Mouse (Mus musculus) erythroid progenitor cell, adult 5-6 weeks (primary cell): Measurements from ENCODE around the gene Ccn1. TPM values are rescaled to one million over a fixed set of nuclear protein-coding genes. Genes with fewer than 3 reads are reported as not detected.

Experiments used
- ATAC-seq: replicated peaks from 2 replicates; pipeline ENCODE4 v1.8.0; 2016; ENCODE audit warnings: moderate number of reproducible peaks, mild to moderate bottlenecking, moderate TSS enrichment, inconsistent platforms; ENCODE audit not compliant: poor library complexity, low FRiP score, severe bottlenecking
- total RNA-seq, 2 experiments: library from RNA; stranded (forward) in 1 of 2; stranded (reverse) in 1 of 2; fragments of 150-400 nt in 1 of 2; fragments of 186-747, 209-891 nt in 1 of 2; gene quantifications; 2 replicates each; pipeline versions ENCODE4 v1.2.3 to v1.2.4; 2015 to 2017; ENCODE audit warnings: low replicate concordance in 2 of 2

The Ccn1 gene
- total RNA-seq, 2 experiments from 2014 or later: not detected

DNA sequence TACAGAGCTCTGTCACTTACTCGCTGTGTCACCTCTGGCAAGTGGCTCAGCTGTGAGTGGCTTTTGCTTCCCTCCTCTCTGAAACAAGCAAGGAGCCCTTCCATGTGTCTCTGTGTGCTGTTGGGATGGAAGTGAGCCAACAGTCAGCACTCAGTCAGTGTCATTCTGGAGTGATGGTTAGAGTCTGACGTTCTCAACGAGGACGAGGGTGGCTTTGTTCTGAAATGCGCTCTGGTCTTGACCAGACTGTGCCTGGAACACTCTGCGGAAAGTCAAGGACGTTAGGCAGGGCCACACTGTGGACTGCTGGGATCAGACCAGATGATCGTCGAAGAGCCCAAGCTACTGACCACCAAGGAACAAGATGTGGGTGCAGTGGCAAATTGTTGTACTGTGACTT, 24.2 kb downstream of the Ccn1 start:
- ATAC-seq: no peak

DNA sequence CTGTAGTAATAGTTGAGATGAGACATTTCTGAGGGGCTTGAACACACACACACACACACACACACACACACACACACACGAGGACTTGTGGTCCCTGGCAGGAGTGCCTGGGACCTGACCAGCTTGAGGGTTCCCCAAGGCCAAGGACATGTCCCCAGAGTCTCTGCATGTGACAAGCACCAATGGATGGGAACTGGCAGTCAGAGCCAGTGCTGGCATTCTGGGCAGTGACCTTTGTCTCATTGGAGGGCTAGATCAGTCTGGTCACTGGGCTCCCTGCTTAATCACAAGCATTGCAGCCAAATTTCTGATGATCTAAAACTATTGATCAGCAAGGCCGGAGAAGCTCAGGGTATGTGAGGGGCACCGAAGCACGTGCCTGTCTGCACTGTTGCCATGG, 25.0 kb downstream of the Ccn1 start:
- no peak for ATAC-seq

DNA sequence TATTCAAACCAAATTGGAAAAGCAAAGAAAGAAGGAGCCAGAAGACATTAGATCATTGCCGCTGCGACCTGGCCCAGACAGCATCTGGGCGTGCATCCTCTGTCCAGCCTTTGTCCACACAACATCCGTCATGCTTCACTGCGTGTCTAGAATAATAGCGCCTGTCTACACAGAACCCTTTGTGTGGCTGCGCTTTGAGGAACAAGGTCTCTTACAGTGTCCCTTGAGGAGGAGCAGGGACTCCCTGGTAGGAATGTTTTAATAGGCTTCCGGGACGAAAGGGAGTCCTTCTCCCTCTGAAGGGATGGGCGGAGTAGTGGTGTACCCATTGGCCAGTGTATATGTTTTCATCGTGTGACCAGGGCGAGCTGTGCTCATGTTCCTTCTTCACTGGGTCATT, 26.7 kb downstream of the Ccn1 start:
- ATAC-seq: no peak

DNA sequence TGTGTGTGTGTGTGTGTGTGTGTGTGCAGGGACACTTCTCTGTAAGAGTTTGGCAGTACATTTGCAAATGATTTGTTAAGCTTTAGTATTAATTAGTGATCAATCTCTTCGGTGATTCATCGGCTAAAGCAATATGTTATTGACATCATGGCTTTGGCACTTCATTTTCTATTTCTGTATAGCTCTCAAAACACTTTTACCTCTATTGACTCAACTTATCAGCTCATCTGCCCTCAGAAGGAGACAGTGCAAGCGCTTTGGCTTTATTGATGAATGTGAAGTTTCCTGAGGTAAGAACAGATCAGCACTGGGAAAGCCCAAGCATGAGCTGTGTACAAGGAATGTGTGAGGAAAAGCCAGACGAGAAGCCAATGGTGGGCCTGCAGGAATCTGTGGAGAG, 28.6 kb downstream of the Ccn1 start:
- ATAC-seq: no peak

DNA sequence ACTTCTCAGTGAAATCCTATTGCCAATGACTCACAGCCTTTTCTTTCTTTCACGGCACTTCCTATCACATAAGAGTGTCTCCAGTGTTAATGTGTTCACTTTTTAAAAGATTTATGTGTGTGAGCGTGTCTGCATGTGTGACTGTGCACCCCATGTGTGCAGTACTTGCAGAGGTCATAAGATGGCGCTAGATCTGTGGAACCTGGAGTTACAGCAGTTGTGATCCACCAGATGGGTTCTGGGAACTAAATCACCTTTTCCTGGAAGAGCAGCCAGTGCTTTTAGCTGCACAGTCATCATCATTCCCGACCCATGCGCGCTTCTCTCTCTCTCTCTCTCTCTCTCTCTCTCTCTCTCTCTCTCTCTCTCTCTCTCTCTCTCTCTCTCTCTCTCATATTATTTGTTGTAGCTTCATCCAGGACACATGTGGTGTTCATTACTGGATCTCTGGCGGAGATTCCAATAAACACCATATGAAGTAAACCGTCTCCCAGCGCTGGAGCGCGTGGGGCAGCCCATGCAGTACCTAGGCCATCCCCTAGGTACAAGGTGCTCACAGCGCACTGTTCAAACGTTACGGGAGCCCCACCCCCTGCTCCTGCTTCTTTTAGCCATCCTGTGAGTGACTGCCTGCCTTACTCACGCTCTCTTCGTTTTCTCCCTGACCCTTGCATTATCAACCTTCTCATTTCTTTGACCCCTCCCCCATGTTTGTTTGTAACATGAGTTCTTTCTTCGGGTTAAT, 30.0 kb downstream of the Ccn1 start:
- no peak for ATAC-seq

DNA sequence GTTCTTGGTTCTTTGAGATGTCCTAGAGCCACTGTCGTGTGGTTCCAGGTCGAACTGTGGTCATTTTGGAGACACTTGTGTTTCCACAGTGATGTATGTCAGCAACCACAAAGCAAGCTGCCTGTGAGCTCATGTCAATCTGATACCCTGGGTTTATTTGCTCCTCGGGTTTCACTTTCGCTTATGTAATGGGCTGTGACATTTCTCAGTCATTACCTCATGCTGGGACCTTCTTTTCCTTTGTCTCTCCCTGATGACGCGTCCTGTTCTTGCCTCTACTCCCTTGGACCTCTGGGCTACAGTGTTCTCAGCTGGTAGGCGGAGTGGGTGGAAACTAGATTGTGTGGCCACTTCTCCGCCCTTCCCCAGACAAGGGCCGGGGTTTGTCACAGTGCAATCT, 31.5 kb downstream of the Ccn1 start:
- no peak for ATAC-seq

DNA sequence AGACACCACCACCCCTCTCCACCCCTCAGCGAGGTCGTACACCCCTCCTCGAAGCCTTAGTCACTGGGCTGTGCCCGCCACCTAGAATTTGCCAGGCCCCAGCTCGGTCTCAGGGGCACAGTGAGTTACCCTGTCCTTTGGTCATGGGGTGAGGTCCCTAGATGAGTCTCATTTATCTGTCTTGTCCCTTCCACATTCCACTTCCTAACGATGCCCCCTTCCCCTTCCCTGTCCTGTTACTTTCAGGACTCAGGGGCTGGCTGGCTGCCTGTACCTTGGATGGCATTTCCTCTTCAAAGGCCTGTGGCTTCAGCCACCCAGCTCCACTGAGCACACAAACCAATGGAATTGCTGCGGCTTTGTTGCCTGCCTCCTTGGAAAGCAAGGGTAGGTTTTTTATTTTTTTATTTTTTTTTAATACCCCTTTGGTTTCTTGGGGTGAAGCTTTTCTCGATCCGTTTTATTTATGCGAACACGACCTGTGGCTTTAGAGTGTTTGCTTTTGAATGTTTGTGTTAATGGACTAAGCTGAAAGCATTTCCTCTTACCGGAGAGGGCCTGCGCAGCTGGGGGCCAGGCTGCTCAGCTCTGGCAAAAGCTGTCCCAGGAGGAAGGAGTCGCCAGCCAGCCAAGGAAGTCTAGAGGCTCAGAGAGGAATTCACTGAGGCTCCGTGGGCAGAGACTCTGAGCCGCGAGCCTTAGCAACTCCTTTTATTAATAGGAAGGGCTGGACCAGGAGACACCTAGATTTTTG, 35.2 kb downstream of the Ccn1 start:
- no peak for ATAC-seq

DNA sequence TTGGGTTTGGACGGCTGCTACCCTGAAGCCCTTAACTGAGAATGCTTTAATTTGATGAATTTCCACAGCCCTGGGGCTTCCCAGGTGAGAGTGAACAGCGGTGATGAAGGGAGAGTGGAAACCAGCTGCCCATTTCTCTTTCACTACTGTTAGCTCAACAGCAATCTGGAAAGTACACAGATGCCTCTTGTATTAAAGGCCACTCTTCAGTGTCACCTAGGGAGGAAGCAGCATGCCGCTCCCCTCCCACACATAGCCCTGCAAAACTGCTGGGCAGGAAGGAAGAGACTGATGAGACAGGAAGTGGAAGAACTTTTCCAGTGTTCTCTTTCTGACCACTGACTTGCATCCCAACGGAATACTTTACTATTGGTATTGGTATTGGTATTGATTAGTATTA, 36.5 kb downstream of the Ccn1 start:
- no peak for ATAC-seq

DNA sequence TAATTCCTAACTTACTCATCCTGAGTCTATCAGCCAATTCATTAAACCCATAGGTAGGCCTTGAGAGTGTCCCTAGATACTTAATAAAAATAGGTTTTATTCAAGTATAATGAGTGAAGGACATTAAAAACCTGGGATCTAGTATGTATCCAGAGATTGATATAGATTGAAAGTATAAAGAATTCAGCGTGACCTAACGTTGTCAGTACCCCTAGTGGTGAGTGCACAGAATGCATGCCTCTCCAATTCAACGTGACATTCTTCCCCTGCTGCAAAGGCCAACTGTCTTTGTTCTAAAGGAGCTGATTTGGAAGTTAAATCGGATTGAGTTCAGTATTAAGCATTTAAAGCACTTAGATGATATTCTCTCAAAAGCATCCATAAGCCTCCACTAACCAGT, 37.1 kb downstream of the Ccn1 start:
- 0 out of 2 replicates have a peak, but pooled peaks have one; percentile 52 for ATAC-seq

DNA sequence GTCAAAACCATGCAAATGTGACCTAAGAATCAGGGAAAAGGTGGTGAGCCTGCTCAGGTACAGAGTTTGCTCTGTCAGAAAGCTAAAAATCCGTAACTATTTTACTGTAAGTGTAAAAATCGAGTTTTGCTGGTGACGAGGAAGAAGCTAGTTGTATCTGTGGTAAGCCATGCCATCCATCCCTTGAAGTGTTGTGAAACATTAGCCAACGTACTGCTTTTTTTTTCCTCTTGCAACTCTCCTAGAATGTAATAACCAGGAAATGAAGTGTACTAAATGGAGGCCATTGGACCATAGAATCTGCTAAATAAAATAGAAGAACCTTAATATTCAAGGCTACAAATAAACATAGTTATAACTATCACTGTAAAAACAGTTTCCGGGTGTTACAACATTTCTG, 41.5 kb downstream of the Ccn1 start:
- no peak for ATAC-seq

DNA sequence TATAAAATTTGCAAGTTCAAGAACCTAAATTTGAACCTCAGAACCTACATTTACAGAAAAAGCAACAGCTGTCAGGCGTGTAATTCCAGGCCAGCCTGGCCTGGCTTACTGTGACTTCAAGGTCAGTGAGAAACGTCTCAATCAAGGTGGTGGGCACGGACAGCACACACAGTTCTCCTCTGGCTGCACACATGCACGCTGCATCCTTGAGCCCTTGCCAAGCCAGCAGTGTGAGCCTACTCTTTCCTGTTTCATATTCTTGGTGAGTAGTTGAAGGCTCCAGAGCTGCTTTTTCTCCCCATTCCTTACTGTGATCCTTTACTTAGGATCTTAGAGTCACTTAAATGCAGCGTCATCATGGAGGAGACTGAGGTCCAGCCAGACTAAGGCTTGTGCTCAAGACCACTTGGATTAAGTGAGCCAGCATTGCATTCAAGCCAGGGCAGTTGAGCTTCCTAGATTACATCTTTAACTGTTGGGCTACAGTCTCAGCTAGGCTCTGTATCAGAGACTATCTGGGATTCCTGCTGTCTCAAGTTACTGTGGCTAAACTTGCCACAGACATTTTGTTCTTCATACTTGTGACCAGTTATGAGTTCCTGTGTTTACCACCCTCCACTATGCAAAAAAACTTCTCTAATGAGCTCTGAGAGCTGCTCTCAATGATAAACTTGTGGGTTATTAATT, 44.2 kb downstream of the Ccn1 start:
- no peak for ATAC-seq

DNA sequence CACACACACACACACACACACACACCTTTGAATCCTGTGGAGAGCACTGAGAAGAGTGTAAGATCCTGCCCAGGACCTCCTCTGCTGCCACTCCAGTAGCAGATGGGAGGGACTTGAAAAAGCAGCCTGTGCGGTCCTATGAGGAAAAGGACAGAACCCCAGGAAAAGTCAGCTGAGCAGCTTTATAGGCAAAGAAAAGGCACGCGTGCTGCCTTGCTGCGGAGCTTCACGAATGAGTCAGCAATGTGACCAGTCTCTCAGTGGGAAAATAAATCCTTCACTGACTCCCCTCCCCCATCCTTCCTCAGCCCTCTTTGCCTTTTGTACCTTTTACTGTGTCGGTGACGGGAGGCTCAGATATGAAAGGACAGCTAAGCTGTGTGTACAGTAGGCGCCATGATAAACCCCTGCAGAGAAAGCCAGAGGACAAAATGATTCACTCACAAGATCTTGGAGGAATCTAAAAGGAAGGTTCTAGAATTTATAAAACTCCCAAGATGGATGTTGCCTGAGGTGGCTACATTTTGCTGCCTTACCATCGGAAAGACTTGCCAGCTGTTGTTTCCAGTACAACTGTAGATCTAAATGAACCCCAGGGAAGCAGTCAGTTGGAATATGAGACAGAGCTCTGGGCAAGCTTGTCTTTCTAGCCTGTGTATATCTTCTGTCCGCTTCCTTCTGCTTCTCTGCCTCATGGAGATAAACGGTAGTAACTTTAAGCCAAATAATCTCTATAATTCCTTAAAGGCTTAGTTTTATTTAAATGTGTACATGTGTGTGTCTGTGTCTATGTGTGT, 47.2 kb downstream of the Ccn1 start:
- no peak for ATAC-seq

DNA sequence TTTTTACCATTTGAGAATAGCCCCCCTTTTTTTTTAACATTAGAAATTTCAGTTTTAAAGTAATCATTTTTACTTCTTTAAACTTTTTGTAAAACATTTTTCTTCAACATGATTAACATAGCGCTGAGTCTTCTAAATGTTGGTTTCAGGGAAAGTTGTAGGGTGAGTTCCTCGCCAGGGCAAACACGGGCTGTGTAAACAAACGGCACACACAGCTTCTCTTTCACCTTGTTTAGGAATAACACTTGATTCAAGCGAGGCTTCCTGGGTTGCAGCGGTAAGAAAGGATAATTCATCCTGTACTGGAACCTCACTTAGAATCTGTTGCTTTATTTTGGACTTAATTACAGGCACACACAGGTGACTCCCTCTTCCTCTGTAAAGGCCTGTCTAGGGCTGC, 48.4 kb downstream of the Ccn1 start:
- ATAC-seq: no peak

DNA sequence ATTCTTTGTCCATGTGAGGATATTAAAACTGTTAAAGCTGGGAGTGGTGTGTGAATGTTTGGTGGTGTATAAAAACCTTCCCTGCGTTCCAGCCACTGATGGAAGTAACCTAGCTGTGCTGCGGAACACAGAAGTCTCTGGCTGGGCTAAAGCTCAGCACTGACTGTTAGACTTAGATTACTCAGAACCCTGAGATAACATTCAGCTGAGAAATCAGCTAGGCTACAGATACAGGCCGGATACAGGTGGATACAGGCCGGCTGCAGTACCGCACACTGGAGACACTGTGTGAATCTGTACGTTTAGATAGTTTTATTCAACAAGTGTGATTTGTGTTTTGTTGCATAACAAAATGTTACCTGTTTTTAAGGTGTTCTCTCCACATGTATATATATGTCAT, 49.0 kb downstream of the Ccn1 start:
- no peak for ATAC-seq

DNA sequence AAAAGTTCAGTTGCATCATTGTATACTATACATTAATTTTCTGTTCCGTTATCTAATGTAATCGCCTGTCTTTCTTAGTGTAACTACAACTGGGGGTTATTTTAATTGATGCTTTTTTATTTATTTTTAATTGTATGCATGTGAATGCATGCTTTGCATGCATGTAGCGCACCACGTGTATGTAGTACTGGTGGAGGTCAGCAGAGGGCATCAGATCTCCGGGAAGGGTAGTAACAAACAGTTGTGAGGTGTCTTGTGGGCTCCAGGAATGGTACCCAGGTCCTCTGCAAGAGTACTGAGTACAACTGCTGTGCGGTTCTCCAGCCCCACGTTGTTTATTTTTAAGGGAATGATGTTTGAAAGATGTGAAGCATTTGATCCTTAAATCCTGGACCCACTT, 50.7 kb downstream of the Ccn1 start:
- ATAC-seq: no peak

Other genes starting within 250 kb of the Ccn1 start
- gene Znhit6, start 73.8 kb downstream of the Ccn1 start, total RNA-seq (2015; ENCODE audit: low replicate concordance): 4.7 and 6.7 TPM in 2 replicates
- 0.23 and 6.5 TPM in 2 replicates for gene Znhit6, start 73.8 kb downstream of the Ccn1 start, total RNA-seq (2017; ENCODE audit: low replicate concordance)
- gene Ddah1, start 108.7 kb upstream of the Ccn1 start, total RNA-seq (2015; ENCODE audit: low replicate concordance): 0.72 TPM in 1 of 2 replicates, not detected in the other
- not detected in 2 replicates for gene Ddah1, start 108.7 kb upstream of the Ccn1 start, total RNA-seq (2017; ENCODE audit: low replicate concordance)